Mouse (Mus musculus) cerebellum, postnatal 25 days (tissue): ENCODE results near the gene Olfr787.

ENCODE experiments used
- DNase-seq, 2 experiments: peaks; one replicate each; pipeline ENCODE4 v3.0.0; 2021; ENCODE audit warnings: mixed read lengths in 2 of 2

The Olfr787 gene

DNA sequence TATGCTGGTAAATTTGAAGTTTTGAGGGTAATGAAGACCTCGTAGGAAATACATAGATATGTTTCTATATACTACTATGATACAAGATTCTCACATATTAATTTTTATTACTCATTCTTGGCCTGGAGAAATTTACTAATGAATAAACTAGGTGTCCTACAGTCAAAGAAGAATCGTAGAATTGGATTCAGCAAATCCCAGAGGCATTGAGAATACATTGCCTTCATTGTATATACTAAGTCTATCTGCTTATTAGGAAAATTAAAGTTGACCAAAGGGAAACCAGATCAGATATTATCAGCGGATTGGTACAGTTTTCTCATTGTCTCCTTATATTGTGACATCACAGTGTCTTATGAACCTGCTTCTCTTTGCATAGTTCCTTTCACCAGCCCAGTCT lies at the start of gene Olfr787:
Gene Olfr787, plus strand, starts transcription at position 301 of the 400 bp plus-strand sequence.
- no peak for DNase-seq

GRCm38 (mm10) chr10:129427006-129427405 lies 34.7 kb upstream of the Olfr787 start, which contains the start of gene Olfr786:
Gene Olfr786, plus strand, starts transcription at chr10:129427306.
- no peak for DNase-seq

GRCm38 (mm10) chr10:129470698-129471097 lies 9.0 kb downstream of the Olfr787 start, which contains the start of gene Olfr788:
Gene Olfr788, plus strand, starts transcription at chr10:129470998.
- no peak for DNase-seq

GRCm38 (mm10) chr10:129473256-129473655 lies 11.6 kb downstream of the Olfr787 start:
- DNase-seq, result no peak

DNA sequence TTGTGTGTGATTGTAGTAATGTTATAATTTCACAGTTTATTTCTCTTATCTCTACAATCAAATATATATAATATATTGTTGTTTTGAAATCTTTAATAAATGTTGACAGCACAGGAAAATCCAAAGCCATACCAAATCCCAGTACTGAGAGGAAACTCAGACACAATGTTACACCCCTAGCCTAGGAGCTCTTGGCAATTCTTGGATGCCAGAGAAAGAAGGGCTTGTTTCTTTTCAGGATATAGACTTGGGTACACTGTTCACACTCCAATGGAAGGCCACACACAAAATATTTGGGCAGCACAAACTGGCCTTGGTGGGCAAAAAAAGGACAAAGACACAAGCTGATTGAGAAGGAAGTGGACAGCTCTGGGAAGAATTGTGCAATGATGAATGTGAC lies 12.1 kb downstream of the Olfr787 start:
- DNase-seq, result no peak

DNA sequence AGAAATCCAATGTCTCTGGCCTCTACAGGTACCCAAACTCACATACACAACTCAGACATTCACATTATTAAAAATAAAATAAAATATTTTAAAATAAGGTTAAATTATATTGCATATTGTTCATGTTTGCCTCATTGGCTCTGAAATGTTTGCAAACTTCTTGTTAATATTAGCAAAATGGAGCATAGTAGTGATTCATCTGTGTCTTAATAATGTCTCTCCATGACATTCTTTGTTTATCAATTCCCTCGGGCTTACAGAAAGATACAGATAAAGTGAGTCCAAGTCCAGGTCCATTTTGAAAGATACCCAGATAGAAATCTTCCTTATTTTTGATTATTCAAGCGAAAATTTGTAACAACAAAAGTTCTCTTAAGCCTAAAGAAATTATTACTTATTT lies 22.8 kb downstream of the Olfr787 start, which contains the start of gene Olfr789:
Gene Olfr789, plus strand, starts transcription at position 301 of the 400 bp plus-strand sequence.
- DNase-seq, result no peak

DNA sequence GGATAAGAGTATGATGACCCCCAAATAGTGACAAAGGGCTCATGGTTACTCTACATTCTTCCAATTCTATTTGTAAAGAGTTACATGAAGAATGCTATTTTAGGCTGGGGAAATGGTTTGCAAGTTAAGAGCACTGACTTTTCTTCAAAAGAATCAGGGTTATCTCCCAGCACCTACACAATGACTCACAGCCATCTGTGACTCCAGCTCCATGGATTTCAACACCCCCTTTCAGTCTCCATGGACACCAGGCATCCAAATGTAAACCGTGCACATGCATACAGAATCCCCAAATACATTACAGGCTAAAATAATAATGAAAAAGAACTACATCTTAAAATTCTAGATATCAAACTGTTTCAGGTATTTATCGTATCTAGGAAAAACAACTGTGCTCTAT lies 28.4 kb downstream of the Olfr787 start:
- no peak for DNase-seq

DNA sequence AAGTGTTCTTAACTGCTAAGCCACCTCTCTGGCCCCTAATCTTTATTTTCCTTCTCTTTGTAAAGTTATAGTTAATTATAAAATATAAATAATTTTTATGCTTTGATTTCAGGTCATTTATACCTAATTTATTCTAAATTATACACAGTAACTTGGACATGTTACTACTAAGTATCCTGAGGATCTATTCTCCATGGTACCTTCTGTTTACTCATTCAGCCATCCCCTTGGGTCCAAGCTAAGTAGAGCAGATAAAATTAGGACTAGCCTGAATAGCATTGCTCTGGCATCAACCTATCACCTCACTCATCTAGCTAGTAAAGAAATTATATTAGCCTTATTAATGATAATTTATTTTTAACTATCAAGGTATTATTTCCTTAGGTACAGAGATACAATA lies 36.5 kb downstream of the Olfr787 start, which contains the start of gene Olfr790:
Gene Olfr790, plus strand, starts transcription at position 301 of the 400 bp plus-strand sequence.
- DNase-seq, result no peak
